Mouse (Mus musculus) bone marrow, adult 2 months (tissue): Measurements from ENCODE around the gene Samd11.

Experiments
- CTCF ChIP-seq: fragments of 200-500 bp; IDR thresholded peaks from 2 replicates; pipeline ENCODE4 v1.5.1; 2011; ENCODE audit warnings: low read length, control low read depth; ENCODE audit not compliant: control insufficient read depth, insufficient read depth
- POLR2A ChIP-seq: fragments of 200-500 bp; IDR thresholded peaks from 2 replicates; pipeline ENCODE4 v1.6.1; 2011; ENCODE audit warnings: low read depth, mild to moderate bottlenecking, control low read depth, low read length, borderline replicate concordance; ENCODE audit not compliant: control insufficient read depth

DNA sequence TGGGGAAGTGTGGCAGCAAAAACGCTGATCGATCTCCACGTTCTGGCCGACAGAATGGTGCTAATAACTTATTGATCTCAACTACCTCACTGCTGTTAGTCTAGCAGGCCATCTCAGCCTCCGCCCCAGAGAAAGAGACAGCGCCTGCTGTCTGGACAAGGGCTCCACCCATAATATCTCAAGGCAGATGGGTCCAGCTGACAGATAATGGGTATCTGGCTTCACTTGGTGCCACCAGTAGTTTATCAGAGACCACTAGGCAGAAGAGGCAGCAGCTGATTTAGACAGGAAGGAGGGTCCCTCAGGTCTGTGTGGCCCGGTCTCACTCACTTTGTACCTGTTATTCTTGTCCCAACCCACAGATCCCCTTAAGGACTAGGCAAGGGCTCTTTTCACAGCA is 2.4 kb downstream of the Samd11 start:
- TF ChIP-seq CTCF (no peak), POLR2A (no peak)
